Mouse (Mus musculus) spleen, postnatal 36 days (tissue): Measurements from ENCODE around the gene Mug1.
"Not testable (repeated sequence)": the region's sequence is repeated elsewhere in the genome, so short reads cannot be mapped to it uniquely, and the experiment has no call there.

Experiments used
- DNase-seq, 2 experiments: peaks; one replicate each; pipeline ENCODE4 v3.0.0; 2022; ENCODE audit warnings: low spot score in 2 of 2, mixed read lengths in 1 of 2

Gene Mug1

DNA sequence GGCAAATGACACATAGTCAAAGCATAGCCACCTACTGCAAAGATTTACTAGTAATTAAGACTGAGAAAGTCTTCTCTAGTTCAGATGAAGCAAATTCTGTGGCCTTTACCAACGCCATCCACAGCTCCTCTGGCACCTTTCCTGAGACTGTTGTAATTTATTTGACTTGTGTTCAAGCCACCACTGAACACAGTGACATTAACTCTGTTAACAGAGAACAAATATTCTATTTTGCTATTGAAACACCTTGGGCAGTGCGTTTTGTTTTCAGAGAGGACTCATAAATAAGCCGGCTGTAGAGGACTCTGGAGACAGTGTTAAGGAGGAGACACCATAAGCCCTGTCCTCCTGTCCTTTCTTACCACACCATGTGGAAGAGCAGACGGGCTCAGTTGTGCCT is at the start of gene Mug1:
Gene Mug1 (plus strand): TSS at position 271 of the 400 bp plus-strand sequence.
- not testable (repeated sequence) for DNase-seq

GRCm38 (mm10) chr6:121828034-121828433 is 10.3 kb upstream of the Mug1 start:
- no peak for DNase-seq

DNA sequence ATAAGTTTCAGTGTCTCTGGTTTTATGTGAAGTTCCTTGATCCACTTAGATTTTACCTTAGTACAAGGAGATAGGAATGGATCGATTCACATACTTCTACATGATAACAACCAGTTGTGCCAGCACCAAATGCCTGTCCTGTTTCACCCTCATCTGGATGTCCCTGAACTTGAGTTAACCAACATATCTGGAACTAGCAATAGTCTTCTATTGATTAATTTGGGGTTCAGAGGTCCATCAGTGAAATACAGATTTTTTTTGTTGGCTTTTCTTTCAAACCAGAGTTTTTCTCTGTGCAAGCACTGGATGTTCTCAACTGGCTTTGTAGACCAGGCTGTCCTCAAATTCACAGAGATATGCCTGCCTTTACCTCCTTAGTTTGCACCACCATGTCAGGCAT is 2.0 kb upstream of the Mug1 start:
- no peak for DNase-seq

DNA sequence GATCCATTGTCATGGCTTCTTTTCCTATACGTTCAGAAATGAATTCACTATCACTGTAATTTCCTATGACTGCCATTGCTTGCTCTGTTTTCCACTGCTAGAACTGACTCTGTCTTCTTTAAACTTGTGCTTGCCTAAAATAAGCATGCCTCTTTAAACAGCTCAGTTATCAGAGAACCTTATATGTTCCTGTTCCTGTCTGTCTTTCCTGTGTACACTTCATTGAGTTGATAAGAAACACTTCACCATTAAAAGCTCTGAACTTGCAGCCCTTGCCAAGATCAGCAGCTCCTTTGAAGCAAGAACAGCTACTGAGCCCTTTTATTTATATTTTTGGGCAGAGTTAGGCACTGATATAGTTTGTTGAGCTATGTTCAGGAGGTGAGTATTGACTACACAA is 10.0 kb downstream of the Mug1 start:
- DNase-seq, result no peak
